Mouse (Mus musculus) ovary, postnatal 14 days (tissue): ENCODE measurements around the gene Hspa5.
"Not testable (repeated sequence)": the region's sequence is repeated elsewhere in the genome, so short reads cannot be mapped to it uniquely, and the experiment has no call there.

ENCODE experiments used
- DNase-seq: peaks from one replicate; pipeline ENCODE4 v3.0.0; 2022; ENCODE audit warnings: low spot score

Hspa5 gene

GRCm38 (mm10) chr2:34771368-34772226 lies at the start of gene Hspa5:
Hspa5 (plus strand) TSS chr2:34771970.
- DNase-seq = peak; percentile 97

- no peak for DNase-seq
These were observed 46.5 kb upstream of the Hspa5 start for GRCm38 (mm10) chr2:34725269-34725668.

- no peak for DNase-seq
These were observed 44.6 kb upstream of the Hspa5 start for GRCm38 (mm10) chr2:34727045-34727728.

- no peak for DNase-seq
These were observed 35.1 kb upstream of the Hspa5 start for GRCm38 (mm10) chr2:34736626-34737025.

GRCm38 (mm10) chr2:34737911-34738310 lies 33.9 kb upstream of the Hspa5 start:
- no peak for DNase-seq

GRCm38 (mm10) chr2:34739684-34740391 lies 31.9 kb upstream of the Hspa5 start:
- no peak for DNase-seq

GRCm38 (mm10) chr2:34741390-34742159 lies 30.2 kb upstream of the Hspa5 start:
- DNase-seq = no peak

- no peak for DNase-seq
These were observed 29.1 kb upstream of the Hspa5 start for GRCm38 (mm10) chr2:34742675-34743074.

- DNase-seq = no peak
These were observed 27.3 kb upstream of the Hspa5 start for GRCm38 (mm10) chr2:34744476-34744875.

GRCm38 (mm10) chr2:34745673-34746072 lies 26.1 kb upstream of the Hspa5 start:
- DNase-seq = no peak

GRCm38 (mm10) chr2:34748479-34748878 lies 23.3 kb upstream of the Hspa5 start:
- no peak for DNase-seq

- no peak for DNase-seq
These were observed 21.5 kb upstream of the Hspa5 start for GRCm38 (mm10) chr2:34750245-34750644.

GRCm38 (mm10) chr2:34753811-34754550 lies 17.8 kb upstream of the Hspa5 start:
- peak; percentile 83 for DNase-seq

- no peak for DNase-seq
These were observed 17.0 kb upstream of the Hspa5 start, which contains the start of gene Gapvd1 for GRCm38 (mm10) chr2:34754551-34755358. Gapvd1 (minus strand) TSS chr2:34755232.

- DNase-seq = no peak
These were observed 14.4 kb upstream of the Hspa5 start for GRCm38 (mm10) chr2:34757341-34757740.

- not testable (repeated sequence) for DNase-seq
These were observed 10.5 kb upstream of the Hspa5 start for GRCm38 (mm10) chr2:34761272-34761671.

- no peak for DNase-seq
These were observed 9.6 kb upstream of the Hspa5 start for GRCm38 (mm10) chr2:34762174-34762573.

GRCm38 (mm10) chr2:34762872-34763271 lies 8.9 kb upstream of the Hspa5 start:
- DNase-seq = no peak

- no peak for DNase-seq
These were observed 7.0 kb upstream of the Hspa5 start for GRCm38 (mm10) chr2:34764801-34765200.

GRCm38 (mm10) chr2:34770049-34770448 lies 1.7 kb upstream of the Hspa5 start:
- no peak for DNase-seq
